Mouse (Mus musculus): ENCODE results near the gene Cacnb3.

- TF ChIP-seq CTCF (IDR thresholded peaks at IDR 0.05; ENCODE audit: low read depth, low read length) (no peak), POLR2A (IDR thresholded peaks at IDR 0.05; ENCODE audit: extremely low read depth, insufficient read depth, low read length) (no peak)
Measured at GRCm38 (mm10) chr15:98615751-98616150, 14.9 kb upstream of the Cacnb3 start.

All from liver, adult 2 months (tissue).